Mouse (Mus musculus): ENCODE data around the gene Snx13.

- TF ChIP-seq TAL1 (IDR thresholded peaks at IDR 0.05; ENCODE audit: low read length) (no peak), GATA1 (IDR thresholded peaks at IDR 0.05; ENCODE audit: low read length) (no peak)
Measured at GRCm38 (mm10) chr12:35175938-35176337, 129.0 kb downstream of the Snx13 start.

Measured in erythroblast, embryonic 14.5 days (primary cell).